ENCODE assay signal across 9 mouse cellular contexts in genomic region chr3:135688970-135689772, GRCm38 (mm10). TPM values are rescaled to one million over a fixed set of nuclear protein-coding genes. Genes with fewer than 3 reads are reported as not detected.
A peak's percentile ranks its signal among the peaks of the same experiment; 100 is the strongest.
DNase-seq lines count a peak whose midpoint lies in the region; ATAC-seq and TF ChIP-seq lines count a peak whose summit lies in the region.
"Had no signal": no experiment of that assay in that cellular context is flagged by ENCODE, and none has a peak within 500 bp of the region (broad histone marks: within the 10 kb centered on the region; RNA-seq: fewer than 3 reads in every experiment).

No protein-coding gene starts in this region.

- H3K9me3 ChIP-seq in kidney, postnatal 0 days (replicated peaks; ENCODE audit: low read length): no peaks in the 10 kb centered on the region
- no peaks in the 10 kb centered on the region for H3K9me3 ChIP-seq in MEL (replicated peaks; ENCODE audit: insufficient read depth, low read length)
- H3K9me3 ChIP-seq: midbrain, embryonic 12.5 days had no signal

- peak overlapping the region; percentile 91 for H3K4me2 ChIP-seq in kidney, postnatal 0 days (ENCODE audit: low read length)

- TF ChIP-seq RAD21 in MEL (IDR thresholded peaks at IDR 0.05; ENCODE audit: low read depth, low read length): no peak

- no peaks in the 10 kb centered on the region for H3K36me3 ChIP-seq in kidney, postnatal 0 days (ENCODE audit: insufficient read depth, low read length)
- H3K36me3 ChIP-seq in MEL (ENCODE audit: control insufficient read depth in 1 of 2, insufficient read depth in 2 of 2, low read length in 2 of 2): peaks cover 0 to 30% of the 10 kb centered on the region in 2 experiments; a peak in 2 of 4 replicates
- H3K36me3 ChIP-seq: midbrain, embryonic 12.5 days had no signal

- H3K27ac ChIP-seq in kidney, postnatal 0 days: no peak overlapping the region
- 0 out of 2 replicates have a peak overlapping the region, but pooled peaks have one; percentile 11 for H3K27ac ChIP-seq in MEL (ENCODE audit: control insufficient read depth, low read depth, low read length)
- peak overlapping the region; percentile 73 for H3K27ac ChIP-seq in embryonic fibroblast, embryonic 13.5 days (ENCODE audit: insufficient read depth, low read length)
- H3K27ac ChIP-seq: midbrain, embryonic 12.5 days had no signal

- 46% methylated on average over 11 of the region's 11 CpGs for WGBS in kidney, postnatal 0 days

- no peak for TF ChIP-seq CTCF in kidney, postnatal 0 days (IDR thresholded peaks at IDR 0.05; ENCODE audit: low read depth)
- no peak for TF ChIP-seq CTCF in MEL (IDR thresholded peaks at IDR 0.05 in 2 of 3, conservative IDR thresholded peaks at IDR 0.05 in 1 of 3; ENCODE audit: control insufficient read depth in 1 of 3, insufficient read depth in 1 of 3, low read depth in 2 of 3, low read length in 3 of 3, poor library complexity in 1 of 3, severe bottlenecking in 1 of 3)
- no peak for TF ChIP-seq CTCF in embryonic fibroblast, embryonic 13.5 days (IDR thresholded peaks at IDR 0.05; ENCODE audit: borderline replicate concordance, insufficient read depth, low read length)

- ATAC-seq in kidney, postnatal 0 days (replicated peaks; ENCODE audit: low FRiP score, low read depth): no peak
- peak; percentile 23; the same call in 1 of the 2 replicates for ATAC-seq in megakaryocyte-erythroid progenitor cell, adult 5-6 weeks (replicated peaks; ENCODE audit: low FRiP score, low TSS enrichment, poor library complexity, severe bottlenecking)

- peak in 1 of 2 experiments; percentile 17; a peak in 2 of 4 replicates for TF ChIP-seq EP300 in MEL (IDR thresholded peaks at IDR 0.05; ENCODE audit: low read depth in 1 of 2, low read length in 2 of 2)

- 0 out of 2 replicates have a peak overlapping the region, but pooled peaks have one; percentile 90 for H3K4me3 ChIP-seq in kidney, postnatal 0 days (replicated peaks; ENCODE audit: low read depth, low read length)
- H3K4me3 ChIP-seq in MEL (ENCODE audit: control insufficient read depth in 1 of 2, insufficient read depth in 1 of 2, low read depth in 2 of 2, low read length in 2 of 2): peak overlapping the region in 1 of 2 experiments; percentile 9; a peak in 2 of 4 replicates
- H3K4me3 ChIP-seq in embryonic fibroblast, embryonic 13.5 days (ENCODE audit: insufficient read depth, low read length): peak overlapping the region; percentile 69
- H3K4me3 ChIP-seq: midbrain, embryonic 12.5 days had no signal

- DNase-seq in kidney, postnatal 0 days (ENCODE audit: low spot score): no peak
- DNase-seq in kidney, adult 18-20 months: no peak
- no peak for DNase-seq in MEL (ENCODE audit: low read depth, low spot score)
- no peak for DNase-seq in urinary bladder, postnatal 36 days (ENCODE audit: low spot score in 2 of 2)
- no peak for DNase-seq in frontal cortex, postnatal 36 days (ENCODE audit: low spot score in 2 of 2)
- no peak for DNase-seq in spleen, postnatal 14 days (ENCODE audit: low spot score in 2 of 2)

- no peak for TF ChIP-seq POLR2A in MEL (IDR thresholded peaks at IDR 0.05; ENCODE audit: control insufficient read depth in 1 of 2, insufficient read depth in 1 of 2, low read depth in 1 of 2, low read length in 2 of 2, poor library complexity in 1 of 2)
- peak; percentile 32 for TF ChIP-seq POLR2A in embryonic fibroblast, embryonic 13.5 days (IDR thresholded peaks at IDR 0.05; ENCODE audit: low read depth, low read length)

- no peak overlapping the region for H3K9ac ChIP-seq in kidney, postnatal 0 days (ENCODE audit: low read depth, low read length)
- H3K9ac ChIP-seq in MEL (ENCODE audit: control insufficient read depth, low read depth, low read length, poor library complexity, severe bottlenecking): no peak overlapping the region
- H3K9ac ChIP-seq: midbrain, embryonic 12.5 days had no signal

- no peaks in the 10 kb centered on the region for H3K27me3 ChIP-seq in kidney, postnatal 0 days (ENCODE audit: insufficient read depth, low read length)
- H3K27me3 ChIP-seq in MEL (ENCODE audit: control insufficient read depth in 1 of 2, insufficient read depth in 2 of 2, low read length in 2 of 2): no peaks in the 10 kb centered on the region

- H3K79me2 ChIP-seq in MEL (ENCODE audit: control insufficient read depth, insufficient read depth, low read length, poor library complexity): peaks cover 24% of the 10 kb centered on the region

- peaks cover 19% of the 10 kb centered on the region; the same call in 1 of the 2 replicates for H3K4me1 ChIP-seq in kidney, postnatal 0 days (replicated peaks; ENCODE audit: insufficient read depth, low read length)
- peaks cover 24 to 29% of the 10 kb centered on the region in 2 experiments for H3K4me1 ChIP-seq in MEL (ENCODE audit: control insufficient read depth in 1 of 2, insufficient read depth in 2 of 2, low read length in 2 of 2)
- peaks cover 12% of the 10 kb centered on the region; the same call in 1 of the 2 replicates for H3K4me1 ChIP-seq in embryonic fibroblast, embryonic 13.5 days (ENCODE audit: control insufficient read depth, insufficient read depth, low read length)

TF ChIP-seq in MEL, 35 proteins besides CTCF, POLR2A, EP300 and RAD21:
- peak; percentile 63 for TF ChIP-seq GATA1 (IDR thresholded peaks at IDR 0.05; ENCODE audit: low read depth, low read length)
- 0 out of 2 replicates have a peak, but pooled peaks have one; percentile 6 for TF ChIP-seq HCFC1 (IDR thresholded peaks at IDR 0.05; ENCODE audit: low read depth, low read length)
- no peak for TF ChIP-seq KAT2A (conservative IDR thresholded peaks at IDR 0.05; ENCODE audit: low read depth, low read length)
- no peak for TF ChIP-seq ZC3H11A (IDR thresholded peaks at IDR 0.05; ENCODE audit: low read depth, low read length)
- TF ChIP-seq UBTF (IDR thresholded peaks at IDR 0.05; ENCODE audit: borderline replicate concordance, insufficient read depth, low read depth, low read length): no peak

RNA-seq across cellular contexts. Expression of gene Nfkb1, which starts 2.2 kb away (rescaled TPM):
- polyA plus RNA-seq in kidney, postnatal 0 days (2015; fragmentation: Nextera tagmentation; extraction: Ambion mirVana): 18.1 and 19.3 TPM in 2 replicates
- total RNA-seq in MEL (2012; rRNA removed): 36.3 and 44.8 TPM in 2 replicates
- polyA plus RNA-seq in MEL (2012; ENCODE audit: insufficient read depth in 1 of 2, insufficient read length in 2 of 2, low read depth in 1 of 2, low replicate concordance in 2 of 2, missing spikeins in 1 of 2): 10 to 100 TPM; 59.9 to 93.6 TPM
- 45.4 and 54.8 TPM in 2 replicates for polyA plus RNA-seq in embryonic fibroblast, embryonic 13.5 days (2011; ENCODE audit: insufficient read length, low read depth, missing spikeins)
- 59.1 and 69.6 TPM in 2 replicates for total RNA-seq in megakaryocyte-erythroid progenitor cell, adult 5-6 weeks (2014; fragmentation: Nextera tagmentation)
- total RNA-seq in megakaryocyte-erythroid progenitor cell, adult 5-6 weeks (2017): 61.5 and 69.9 TPM in 2 replicates
